Mouse (Mus musculus): ENCODE data around the gene Exoc3l2.

Exoc3l2 gene

GRCm38 (mm10) chr7:19462884-19463381 lies at the start of gene Exoc3l2:
Exoc3l2 (plus strand) TSS chr7:19463331.
- no peak for DNase-seq

- DNase-seq = no peak
Observed at GRCm38 (mm10) chr7:19413525-19413924, 49.6 kb upstream of the Exoc3l2 start.

- no peak for DNase-seq
Observed at GRCm38 (mm10) chr7:19416590-19416989, 46.5 kb upstream of the Exoc3l2 start.

GRCm38 (mm10) chr7:19420121-19420520 lies 43.0 kb upstream of the Exoc3l2 start:
- DNase-seq = no peak

GRCm38 (mm10) chr7:19420821-19421636 lies 42.1 kb upstream of the Exoc3l2 start:
- peak; percentile 89 to 95 for DNase-seq

GRCm38 (mm10) chr7:19423083-19423482 lies 40.0 kb upstream of the Exoc3l2 start:
- no peak for DNase-seq

- DNase-seq = no peak
Observed at GRCm38 (mm10) chr7:19424051-19424450, 39.1 kb upstream of the Exoc3l2 start.

GRCm38 (mm10) chr7:19426349-19426748 lies 36.8 kb upstream of the Exoc3l2 start:
- DNase-seq = no peak

GRCm38 (mm10) chr7:19426888-19427287 lies 36.2 kb upstream of the Exoc3l2 start:
- DNase-seq = no peak

- DNase-seq = no peak
Observed at GRCm38 (mm10) chr7:19427999-19428650, 35.0 kb upstream of the Exoc3l2 start.

- DNase-seq = peak; percentile 60 to 62
Observed at GRCm38 (mm10) chr7:19429726-19430125, 33.4 kb upstream of the Exoc3l2 start.

GRCm38 (mm10) chr7:19430402-19430801 lies 32.7 kb upstream of the Exoc3l2 start:
- DNase-seq = no peak

GRCm38 (mm10) chr7:19432475-19432874 lies 30.7 kb upstream of the Exoc3l2 start:
- no peak for DNase-seq

GRCm38 (mm10) chr7:19436276-19436675 lies 26.9 kb upstream of the Exoc3l2 start:
- DNase-seq = no peak

- DNase-seq = no peak
Observed at GRCm38 (mm10) chr7:19437048-19437447, 26.1 kb upstream of the Exoc3l2 start.

GRCm38 (mm10) chr7:19441448-19442091 lies 21.6 kb upstream of the Exoc3l2 start:
- DNase-seq = no peak

GRCm38 (mm10) chr7:19443344-19443743 lies 19.8 kb upstream of the Exoc3l2 start:
- peak; percentile 89 to 91 for DNase-seq

GRCm38 (mm10) chr7:19444801-19445200 lies 18.3 kb upstream of the Exoc3l2 start:
- no peak for DNase-seq

GRCm38 (mm10) chr7:19447689-19448088 lies 15.4 kb upstream of the Exoc3l2 start:
- DNase-seq = peak; percentile 58 to 67

GRCm38 (mm10) chr7:19449165-19449564 lies 14.0 kb upstream of the Exoc3l2 start:
- DNase-seq = no peak

- no peak for DNase-seq
Observed at GRCm38 (mm10) chr7:19455186-19455585, 7.9 kb upstream of the Exoc3l2 start.

- peak; percentile 21 to 28 for DNase-seq
Observed at GRCm38 (mm10) chr7:19455819-19456495, 7.2 kb upstream of the Exoc3l2 start.

- no peak for DNase-seq
Observed at GRCm38 (mm10) chr7:19456628-19457027, 6.5 kb upstream of the Exoc3l2 start.

Measured in cerebellum, adult 18-20 months (tissue).